Mouse (Mus musculus) CH12.LX (cell line): Measurements from ENCODE around the gene Gm45717. TPM values are rescaled to one million over a fixed set of nuclear protein-coding genes. Genes with fewer than 3 reads are reported as not detected.

Source experiments
- DNase-seq: peaks from one replicate; pipeline ENCODE4 v3.0.0-alpha.2; 2013; ENCODE audit errors: extremely low read depth
- H3K27ac ChIP-seq: 2 replicates; pipeline ENCODE4 v1.5.1; 2012; ENCODE audit warnings: low read depth, mild to moderate bottlenecking, control low read depth, moderate library complexity; ENCODE audit not compliant: insufficient read depth
- H3K27me3 ChIP-seq: replicated peaks from 2 replicates; pipeline ENCODE3; 2012; ENCODE audit warnings: inconsistent platforms
- H3K36me3 ChIP-seq, 2 experiments: replicated peaks in 1 of 2; 2 replicates each; pipeline versions ENCODE3 to v1.6.1; 2012; ENCODE audit warnings: inconsistent platforms in 1 of 2, low read length in 1 of 2, mild to moderate bottlenecking in 1 of 2, mixed read lengths in 1 of 2, moderate library complexity in 1 of 2; ENCODE audit not compliant: control insufficient read depth in 1 of 2, insufficient read depth in 1 of 2
- H3K4me1 ChIP-seq, 2 experiments: 2 replicates each; pipeline ENCODE4 v1.6.1; 2012; ENCODE audit warnings: inconsistent platforms in 1 of 2, moderate library complexity in 1 of 2; ENCODE audit not compliant: insufficient read depth in 2 of 2, control insufficient read depth in 1 of 2
- H3K4me2 ChIP-seq: 2 replicates; pipeline ENCODE4 v1.6.1; 2012; ENCODE audit warnings: low read depth, mild to moderate bottlenecking, control low read depth; ENCODE audit not compliant: poor library complexity, insufficient read depth, severe bottlenecking
- H3K4me3 ChIP-seq, 3 experiments: fragments of 150-350 bp in 1 of 3; sonication (generic) in 1 of 3; replicated peaks in 1 of 3; 2 replicates each; pipeline versions ENCODE3 to v1.5.1; 2011 to 2012; ENCODE audit warnings: low read depth in 2 of 3, low read length in 2 of 3, mild to moderate bottlenecking in 2 of 3, moderate library complexity in 2 of 3, control low read depth in 1 of 3, improper control_type of control experiment in 1 of 3, inconsistent platforms in 1 of 3, mixed read lengths in 1 of 3; ENCODE audit not compliant: poor library complexity in 1 of 3
- H3K79me2 ChIP-seq: replicated peaks from 2 replicates; pipeline ENCODE4 v1.6.1; 2012; ENCODE audit warnings: mild to moderate bottlenecking, moderate library complexity; ENCODE audit not compliant: control insufficient read depth, poor library complexity, insufficient read depth, severe bottlenecking; ENCODE audit errors: extremely low read depth
- H3K9ac ChIP-seq: 2 replicates; pipeline ENCODE4 v1.6.1; 2012; ENCODE audit warnings: low read depth, mild to moderate bottlenecking, control low read depth, moderate library complexity; ENCODE audit not compliant: insufficient read depth
- H3K9me3 ChIP-seq: replicated peaks from 2 replicates; pipeline ENCODE3; 2012; ENCODE audit warnings: low read length, inconsistent platforms, mixed read lengths
- BHLHE40 ChIP-seq: IDR thresholded peaks from 2 replicates; pipeline ENCODE4 v1.6.1; 2011; ENCODE audit warnings: mild to moderate bottlenecking, low read depth, low read length, improper control_type of control experiment
- CHD2 ChIP-seq: IDR thresholded peaks from 2 replicates; pipeline ENCODE4 v1.6.1; 2011; ENCODE audit warnings: low read length, improper control_type of control experiment
- CTCF ChIP-seq, 2 experiments: IDR thresholded peaks in 1 of 2; conservative IDR thresholded peaks in 1 of 2; 2 replicates each; pipeline ENCODE4 v1.5.1; 2011 to 2012; ENCODE audit warnings: low read depth in 2 of 2, low read length in 2 of 2, improper control_type of control experiment in 1 of 2, inconsistent platforms in 1 of 2, mild to moderate bottlenecking in 1 of 2, moderate library complexity in 1 of 2
- ELF1 ChIP-seq: IDR thresholded peaks from 2 replicates; pipeline ENCODE4 v1.6.1; 2014; ENCODE audit warnings: low read depth, mild to moderate bottlenecking, inconsistent platforms, low read length, improper control_type of control experiment
- ETS1 ChIP-seq: conservative IDR thresholded peaks from 2 replicates; pipeline ENCODE4 v1.6.1; 2012; ENCODE audit warnings: low read depth, mild to moderate bottlenecking, inconsistent platforms, low read length, improper control_type of control experiment, moderate library complexity
- GABPA ChIP-seq: IDR thresholded peaks from 2 replicates; pipeline ENCODE4 v1.6.1; 2012; ENCODE audit warnings: low read depth, low read length, improper control_type of control experiment, inconsistent platforms; ENCODE audit not compliant: insufficient replicate concordance
- HCFC1 ChIP-seq: IDR thresholded peaks from 2 replicates; pipeline ENCODE4 v1.6.1; 2012; ENCODE audit warnings: low read depth, mild to moderate bottlenecking, inconsistent platforms, low read length, improper control_type of control experiment
- IRF4 ChIP-seq: IDR thresholded peaks from 2 replicates; pipeline ENCODE4 v1.6.1; 2014; ENCODE audit warnings: low read depth, mild to moderate bottlenecking, inconsistent platforms, low read length, improper control_type of control experiment
- JUN ChIP-seq: IDR thresholded peaks from 2 replicates; pipeline ENCODE4 v1.6.1; 2011; ENCODE audit warnings: low read depth, mild to moderate bottlenecking, low read length, improper control_type of control experiment, moderate library complexity; ENCODE audit not compliant: insufficient read depth
- JUND ChIP-seq: conservative IDR thresholded peaks from 2 replicates; pipeline ENCODE4 v1.6.1; 2011; ENCODE audit warnings: low read depth, low read length, improper control_type of control experiment
- KAT2A ChIP-seq: IDR thresholded peaks from 2 replicates; pipeline ENCODE4 v1.6.1; 2012; ENCODE audit warnings: low read length, improper control_type of control experiment, inconsistent platforms; ENCODE audit not compliant: insufficient replicate concordance
- MAZ ChIP-seq: IDR thresholded peaks from 2 replicates; pipeline ENCODE4 v1.6.1; 2012; ENCODE audit warnings: low read depth, mild to moderate bottlenecking, inconsistent platforms, low read length, improper control_type of control experiment, moderate library complexity
- MYC ChIP-seq: IDR thresholded peaks from 2 replicates; pipeline ENCODE4 v1.6.1; 2011; ENCODE audit warnings: low read depth, mild to moderate bottlenecking, improper control_type of control experiment, low read length
- RAD21 ChIP-seq: IDR thresholded peaks from 2 replicates; pipeline ENCODE4 v1.6.1; 2011; ENCODE audit warnings: low read depth, mild to moderate bottlenecking, low read length, improper control_type of control experiment, moderate library complexity
- RCOR1 ChIP-seq: conservative IDR thresholded peaks from 2 replicates; pipeline ENCODE4 v1.6.1; 2012; ENCODE audit warnings: low read depth, mild to moderate bottlenecking, inconsistent platforms, low read length, improper control_type of control experiment
- SMC3 ChIP-seq: IDR thresholded peaks from 2 replicates; pipeline ENCODE4 v1.6.1; 2011; ENCODE audit warnings: low read depth, low read length, improper control_type of control experiment
- TBP ChIP-seq: conservative IDR thresholded peaks from 2 replicates; pipeline ENCODE4 v1.6.1; 2011; ENCODE audit warnings: low read depth, low read length, improper control_type of control experiment
- UBTF ChIP-seq: IDR thresholded peaks from 2 replicates; pipeline ENCODE4 v1.6.1; 2012; ENCODE audit warnings: low read depth, mild to moderate bottlenecking, inconsistent platforms, low read length, improper control_type of control experiment, moderate library complexity
- ZC3H11A ChIP-seq: IDR thresholded peaks from 2 replicates; pipeline ENCODE4 v1.6.1; 2012; ENCODE audit warnings: low read depth, mild to moderate bottlenecking, inconsistent platforms, low read length, improper control_type of control experiment
- ZMIZ1 ChIP-seq: IDR thresholded peaks from 2 replicates; pipeline ENCODE4 v1.6.1; 2012; ENCODE audit warnings: low read depth, mild to moderate bottlenecking, inconsistent platforms, low read length, improper control_type of control experiment
- dilution Hi-C: fragments of 300-500 bp; cut with MboI; formaldehyde crosslinking; loops from 2 replicates; pipeline ENCODE4 v1.14.3; 2020; ENCODE audit warnings: low sequenced_read_pairs; ENCODE audit not compliant: extremely low pct_unique_long_range_greater_than_20kb, extremely low pct_ligation_motif_present
- in situ Hi-C: fragments of 300-500 bp; cut with MboI; formaldehyde crosslinking; loops from 3 replicates; pipeline ENCODE4 v1.14.3; 2019; ENCODE audit warnings: low sequenced_read_pairs, low pct_ligation_motif_present, low pct_unique_long_range_greater_than_20kb, mixed read lengths
- polyA plus RNA-seq: library from polyadenylated mRNA; unstranded; fragments of >175 nt; gene quantifications from 2 replicates; pipeline ENCODE4 v1.2.1, GENCODE M21; 2012; ENCODE audit warnings: low read depth; ENCODE audit not compliant: insufficient read length
- total RNA-seq, 2 experiments: library from RNA; depleted of rRNA; stranded (reverse); fragments of 300-350 nt in 1 of 2; fragments of >200 nt in 1 of 2; gene quantifications; 2 replicates each; pipeline ENCODE4 v1.2.3; 2012 to 2014

The Gm45717 gene
- total and polyA plus RNA-seq, 3 experiments, result not detected

DNA sequence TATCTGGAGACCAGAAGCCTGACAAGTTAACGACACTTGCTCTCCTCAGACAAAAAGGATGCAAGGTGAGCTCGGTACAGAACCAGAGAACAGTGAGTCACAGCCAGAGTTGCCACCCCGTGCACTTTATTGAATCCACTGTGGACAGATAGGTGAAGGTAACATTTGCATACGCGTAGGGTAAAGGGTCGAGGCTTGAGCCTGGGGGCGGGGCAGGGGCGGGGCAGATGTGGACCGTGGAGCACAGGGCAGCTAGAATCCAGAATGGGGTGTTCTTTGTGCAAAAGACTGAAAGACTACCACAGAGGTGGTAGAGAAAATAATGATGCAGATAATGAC is 1.0 kb downstream of the Gm45717 start:
- Histone ChIP-seq H3K79me2 (peaks cover 5% of the 10 kb centered on the region; the same call in 1 of the 2 replicates), H3K36me3 (peaks cover 4 to 41% of the 10 kb centered on the region in 2 experiments), H3K4me1 (peaks cover 3 to 51% of the 10 kb centered on the region in 2 experiments), H3K9me3 (no peaks in the 10 kb centered on the region), H3K4me3 (peak overlapping the region; percentile 66 to 78 (median 69)), H3K27ac (no peak overlapping the region), H3K27me3 (no peaks in the 10 kb centered on the region), H3K4me2 (peak overlapping the region; percentile 48), H3K9ac (peak overlapping the region; percentile 36; the same call in 1 of the 2 replicates)
- TF ChIP-seq UBTF (no peak), MAZ (no peak), GABPA (no peak), HCFC1 (no peak), RCOR1 (no peak), JUN (no peak), IRF4 (no peak), RAD21 (no peak), JUND (no peak), SMC3 (no peak), CHD2 (no peak), CTCF (conservative IDR thresholded peaks at IDR 0.05 in 1 of 2, IDR thresholded peaks at IDR 0.05 in 1 of 2; ENCODE audit: low read depth in 2 of 2, low read length in 2 of 2) (no peak), ETS1 (no peak), BHLHE40 (no peak)
- in situ Hi-C loops, result loop anchor here (5.0 kb wide), 2 partner anchors 58 to 98 kb away; partner anchors contain the start of gene Ifitm3
- dilution Hi-C loops, result no loop called here
- DNase-seq, result peak; percentile 46

DNA sequence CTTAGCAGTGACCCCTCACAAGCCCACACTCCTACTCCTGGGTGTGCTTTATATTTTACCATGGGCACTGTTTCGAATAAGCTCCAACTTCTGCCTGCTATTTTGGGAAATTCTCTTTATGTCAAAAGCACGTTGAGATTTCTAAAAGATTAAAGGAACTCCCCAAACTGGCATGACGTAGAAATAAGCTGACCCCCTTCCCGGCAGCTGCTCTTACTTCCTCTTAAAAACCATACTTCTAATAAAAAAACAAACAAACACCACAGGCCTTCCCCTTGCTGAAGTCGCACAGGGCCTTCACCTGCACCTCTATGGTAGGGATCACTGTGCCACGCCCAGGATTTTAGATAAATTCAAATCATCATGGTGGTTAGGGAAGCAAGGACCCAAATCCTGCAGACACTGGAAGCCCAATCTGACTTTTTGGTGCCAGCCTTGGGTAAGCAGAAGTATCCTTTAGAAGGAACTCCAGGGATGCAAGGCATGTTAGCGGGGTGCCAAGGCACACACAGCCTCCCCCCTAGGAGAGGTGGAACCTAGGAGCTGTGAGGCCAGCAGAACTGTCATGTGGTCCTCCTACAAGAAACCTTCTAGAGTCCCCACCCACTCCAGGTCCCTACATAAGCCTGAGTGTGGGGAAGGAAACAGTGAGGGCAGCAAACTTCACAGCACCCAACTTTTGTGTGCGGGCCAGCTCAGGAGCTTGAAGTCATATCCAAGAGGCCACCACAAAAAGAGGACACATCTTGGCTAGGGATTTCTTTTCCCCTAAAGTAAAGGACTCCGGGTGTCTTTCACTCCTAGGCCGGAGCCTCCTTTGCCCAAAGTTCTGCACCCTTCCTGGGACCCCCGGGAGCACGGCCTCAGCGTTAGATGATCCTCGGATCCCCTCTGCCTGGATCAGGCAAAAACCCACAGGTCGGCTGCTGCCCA is 1.7 kb downstream of the Gm45717 start:
- no peak for DNase-seq
- no peaks in the 10 kb centered on the region for H3K9me3 ChIP-seq
- TF ChIP-seq KAT2A, result no peak
- no peak for TF ChIP-seq TBP
- no peak for TF ChIP-seq ZC3H11A
- TF ChIP-seq MYC, result no peak
- no peak for TF ChIP-seq ETS1
- TF ChIP-seq ZMIZ1, result no peak
- TF ChIP-seq ELF1, result no peak
- TF ChIP-seq MAZ, result no peak
- TF ChIP-seq JUND, result no peak
- dilution Hi-C loops (no loop called here), in situ Hi-C loops (no loop called here)
- peaks cover 5% of the 10 kb centered on the region; the same call in 1 of the 2 replicates for H3K79me2 ChIP-seq
- no peaks in the 10 kb centered on the region for H3K27me3 ChIP-seq
- H3K36me3 ChIP-seq, result peaks cover 8 to 47% of the 10 kb centered on the region in 2 experiments
- H3K4me3 ChIP-seq, result peak overlapping the region; percentile 32 to 66 (median 46)
- no peak overlapping the region for H3K9ac ChIP-seq
- peak overlapping the region; percentile 48 for H3K4me2 ChIP-seq
- peaks cover 3 to 51% of the 10 kb centered on the region in 2 experiments for H3K4me1 ChIP-seq
- H3K27ac ChIP-seq, result no peak overlapping the region
